Mouse (Mus musculus) spleen, adult 2 months (tissue): ENCODE data around the gene Slco1a4.

ENCODE experiments used
- CTCF ChIP-seq: fragments of 200-500 bp; IDR thresholded peaks from 2 replicates; pipeline ENCODE4 v1.5.1; 2011; ENCODE audit warnings: mild to moderate bottlenecking, inconsistent platforms; ENCODE audit not compliant: insufficient read depth, insufficient read length, insufficient replicate concordance; ENCODE audit errors: extremely low read depth
- POLR2A ChIP-seq: fragments of 200-500 bp; IDR thresholded peaks from 2 replicates; pipeline ENCODE4 v1.6.1; 2011; ENCODE audit warnings: low read depth, low read length, inconsistent platforms

GRCm38 (mm10) chr6:141849051-141849450, 6.9 kb downstream of the Slco1a4 start:
- TF ChIP-seq CTCF: no peak
- no peak for TF ChIP-seq POLR2A
